Mouse (Mus musculus) liver, adult 2 months (tissue): ENCODE data around the gene Wdr35.

ENCODE experiments used
- CTCF ChIP-seq: fragments of 200-500 bp; IDR thresholded peaks from 2 replicates; pipeline ENCODE4 v1.5.1; 2011; ENCODE audit warnings: low read depth, low read length, control low read depth
- POLR2A ChIP-seq: fragments of 200-500 bp; IDR thresholded peaks from 2 replicates; pipeline ENCODE4 v1.6.1; 2011; ENCODE audit warnings: low read length, control low read depth; ENCODE audit not compliant: insufficient read depth; ENCODE audit errors: extremely low read depth

- TF ChIP-seq CTCF, result no peak
- no peak for TF ChIP-seq POLR2A
These were observed 1.4 kb downstream of the Wdr35 start for GRCm38 (mm10) chr12:8975076-8975475.
